Mouse (Mus musculus) liver (tissue): Measurements from ENCODE around the gene Armc2.
A peak's percentile ranks its signal among the peaks of the same experiment; 100 is the strongest.

Experiments used
- DNase-seq: peaks from one replicate; pipeline ENCODE4 v3.0.0-alpha.2; 2020; ENCODE audit warnings: mixed read lengths

The Armc2 gene

GRCm38 (mm10) chr10:41901864-41902263 lies 116.4 kb downstream of the Armc2 start:
- no peak for DNase-seq

DNA sequence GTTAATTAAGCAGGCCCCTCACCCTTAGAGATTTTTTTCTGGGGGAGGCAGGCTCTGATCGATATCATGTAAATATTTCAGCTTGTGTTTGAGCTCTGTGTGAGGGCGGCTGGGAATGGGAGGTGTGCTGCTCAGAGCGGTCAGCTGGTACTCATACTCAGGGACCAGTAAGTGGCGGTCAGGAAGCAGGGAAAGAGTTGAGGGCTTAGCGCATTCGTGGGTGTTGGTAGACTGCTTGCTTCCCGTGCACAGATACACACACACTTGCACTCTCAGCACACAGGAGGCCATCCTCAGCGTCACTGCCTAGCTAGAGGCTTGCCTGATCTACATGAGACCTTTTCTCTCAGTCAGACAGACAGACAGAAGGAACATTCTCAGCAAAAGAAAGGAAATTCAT lies 116.8 kb downstream of the Armc2 start:
- DNase-seq, result no peak

DNA sequence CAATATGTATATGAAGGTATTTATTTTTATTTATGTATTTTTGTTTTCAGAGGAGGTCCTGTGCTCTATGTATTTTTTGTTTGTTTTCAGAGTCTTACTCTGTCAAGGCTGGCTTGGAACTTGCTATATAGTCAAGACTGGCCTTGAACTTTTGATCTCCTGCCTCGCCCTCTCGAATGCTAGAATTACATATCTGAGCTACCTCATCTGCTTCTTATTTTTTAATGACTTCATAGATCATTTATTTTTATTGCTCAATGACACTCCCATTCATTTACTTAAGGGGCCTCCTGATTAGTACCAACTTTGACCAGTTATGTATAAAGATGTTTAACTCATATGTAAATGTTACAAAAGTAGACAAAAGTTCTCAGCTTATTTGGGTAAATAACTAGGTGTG lies 121.4 kb downstream of the Armc2 start:
- no peak for DNase-seq

DNA sequence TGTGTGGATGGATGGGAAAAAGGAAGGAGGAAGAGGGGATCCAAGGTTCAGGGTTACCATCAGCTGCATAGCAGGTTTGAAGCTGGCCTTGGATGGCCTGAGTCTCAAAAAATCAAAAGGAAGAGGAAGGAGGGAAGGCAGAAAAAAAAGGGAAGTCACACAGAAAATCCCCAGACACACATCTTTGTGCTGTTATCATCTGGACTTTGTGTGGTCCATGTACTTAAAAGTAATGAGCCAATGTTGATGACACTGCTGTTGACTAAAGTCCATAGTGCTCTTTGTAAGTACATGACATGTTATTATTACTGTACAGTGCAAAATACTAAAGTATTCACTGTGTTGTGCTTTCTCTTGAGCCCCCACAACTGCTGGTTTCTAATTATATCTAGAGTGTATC lies 121.8 kb downstream of the Armc2 start:
- DNase-seq, result no peak

GRCm38 (mm10) chr10:41893433-41894411 lies 124.5 kb downstream of the Armc2 start:
- no peak for DNase-seq

DNA sequence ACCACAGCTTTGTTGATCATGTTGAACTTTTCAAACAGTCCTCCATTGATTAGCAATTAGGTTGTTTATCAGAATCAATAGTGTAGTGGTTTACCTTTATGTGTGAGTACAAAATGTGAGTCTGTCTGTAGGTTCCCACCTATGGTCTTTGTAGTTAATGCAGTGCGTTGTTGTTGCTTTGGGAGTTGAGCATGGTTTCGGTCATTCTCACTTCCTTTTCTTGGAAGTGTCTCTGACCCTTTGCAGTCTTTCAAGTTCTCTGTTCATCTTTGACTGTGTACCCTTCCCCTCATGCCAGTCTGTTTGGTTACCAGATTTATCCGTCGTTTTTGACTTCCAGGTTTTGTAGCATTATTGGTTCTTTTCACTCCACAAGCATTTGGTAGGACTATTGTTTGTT lies 126.9 kb downstream of the Armc2 start:
- DNase-seq, result no peak

- no peak for DNase-seq
Observed at GRCm38 (mm10) chr10:41890537-41890936, 127.7 kb downstream of the Armc2 start.

GRCm38 (mm10) chr10:41889566-41889965 lies 128.7 kb downstream of the Armc2 start:
- DNase-seq, result no peak

- peak; percentile 34 for DNase-seq
Observed at GRCm38 (mm10) chr10:41888365-41888941, 129.8 kb downstream of the Armc2 start.

DNA sequence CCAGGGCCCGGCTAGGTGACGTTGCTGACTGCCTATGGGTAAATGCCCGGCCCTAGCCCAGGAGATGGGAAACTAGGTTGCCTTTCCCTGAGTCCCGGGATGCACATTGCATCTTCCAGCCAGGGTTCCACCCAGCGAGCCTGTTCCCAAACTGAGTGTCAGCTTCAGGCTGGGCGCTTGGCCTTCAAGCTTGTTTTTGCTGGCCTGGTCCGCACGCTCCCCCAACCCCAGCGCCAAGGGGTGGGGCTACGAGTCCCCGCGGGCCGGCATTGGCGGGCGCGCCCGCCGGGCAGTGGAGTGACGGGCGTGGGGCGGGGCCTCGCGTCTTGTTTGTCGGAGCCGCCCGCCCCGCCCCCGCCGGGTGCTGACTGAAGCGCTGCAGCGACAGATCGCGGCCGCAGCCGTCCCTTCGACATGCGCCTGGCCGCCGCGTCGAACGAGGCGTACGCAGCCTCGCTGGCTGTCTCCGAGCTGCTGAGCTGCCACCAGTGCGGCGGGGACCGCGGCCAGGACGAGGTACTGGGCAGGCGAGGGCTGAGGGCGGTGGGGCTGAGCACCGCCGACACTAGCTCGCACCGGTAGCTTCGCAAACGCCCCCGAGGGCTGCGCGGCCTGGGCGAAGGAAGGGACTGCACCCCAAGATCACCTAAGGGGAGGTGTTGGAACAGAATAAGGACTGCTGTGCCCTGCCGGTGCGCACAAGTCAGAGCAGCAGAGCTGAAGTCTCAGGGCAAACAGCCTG lies 131.0 kb downstream of the Armc2 start:
- DNase-seq, result peak; percentile 100

DNA sequence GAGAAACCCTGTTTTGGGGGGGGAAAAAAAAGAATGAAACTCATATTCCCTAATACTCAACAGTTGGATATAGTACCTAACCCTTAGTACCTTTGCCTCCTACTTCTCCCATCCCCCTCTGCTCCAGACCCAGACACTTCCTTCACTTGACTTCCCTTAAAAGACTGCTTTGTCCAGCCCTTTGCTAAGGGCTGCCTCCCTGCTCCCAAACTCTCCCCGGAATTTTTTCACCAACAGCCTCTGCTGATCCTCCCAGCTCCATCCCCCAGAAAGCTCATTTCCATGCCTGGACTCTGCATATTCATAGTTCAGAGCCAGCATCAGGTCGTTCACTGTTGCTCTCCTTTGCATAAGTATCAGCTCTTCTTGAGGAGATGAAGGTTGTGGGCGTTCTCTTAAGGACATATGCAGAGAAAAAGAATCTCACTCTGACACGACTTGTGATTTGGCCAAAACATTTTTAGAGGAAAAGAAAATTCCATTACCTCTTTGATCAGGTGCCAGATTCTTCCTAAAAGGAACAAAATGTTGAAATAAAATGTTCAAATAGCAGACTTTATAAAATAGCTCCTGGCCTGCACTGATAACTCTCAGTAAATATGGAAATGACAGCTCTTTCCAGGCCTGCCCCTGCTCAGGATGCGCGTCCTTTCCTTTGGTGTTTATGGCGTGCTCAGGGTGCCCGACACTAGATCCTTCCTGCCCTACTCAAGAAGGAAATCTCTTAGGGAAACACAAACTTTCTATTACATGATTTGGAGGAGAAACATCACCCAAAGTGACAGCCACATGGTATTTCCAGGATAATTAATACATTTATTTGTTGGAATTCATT lies 134.3 kb downstream of the Armc2 start:
- no peak for DNase-seq

- no peak for DNase-seq
Observed at GRCm38 (mm10) chr10:41881438-41881837, 136.8 kb downstream of the Armc2 start.

DNA sequence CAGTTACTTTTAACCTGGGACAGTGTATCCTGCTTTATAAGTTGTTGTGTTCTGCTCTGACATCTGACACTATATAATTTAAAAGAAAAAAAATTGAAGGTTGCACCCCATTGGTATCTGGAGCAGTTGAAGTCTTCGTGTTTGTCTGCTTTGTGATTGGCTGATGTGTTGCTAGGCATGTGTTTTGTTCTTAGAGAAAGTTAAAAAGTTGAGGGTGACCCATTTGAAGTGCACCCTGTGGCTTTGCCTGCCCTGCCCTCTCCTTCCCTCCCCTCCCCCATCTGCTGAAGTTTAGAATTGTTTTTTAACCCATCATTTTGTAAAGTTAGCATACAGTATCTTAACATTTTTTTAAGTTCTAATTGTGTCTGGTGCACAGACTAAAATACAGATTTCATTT lies 137.5 kb downstream of the Armc2 start:
- no peak for DNase-seq

DNA sequence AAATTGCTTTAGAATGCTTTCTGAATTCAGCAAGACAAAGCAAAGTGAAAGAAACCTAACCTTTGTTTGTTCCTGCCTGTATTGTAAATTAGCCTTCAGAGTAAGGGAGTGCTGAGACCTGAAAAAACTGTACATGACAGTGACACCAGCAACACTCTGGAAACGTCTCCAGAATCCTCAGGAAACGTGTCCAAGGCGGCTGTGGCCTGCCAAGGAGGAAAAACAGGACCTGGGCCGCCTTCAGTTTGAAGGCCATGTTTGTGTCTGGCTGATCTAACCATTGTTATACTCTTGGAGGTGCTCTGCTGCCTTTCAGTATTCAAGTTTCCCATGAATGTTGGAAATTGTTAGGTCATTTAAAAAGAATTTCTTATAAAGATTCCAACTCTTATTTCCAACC lies 138.0 kb downstream of the Armc2 start:
- no peak for DNase-seq

GRCm38 (mm10) chr10:41879675-41880074 lies 138.6 kb downstream of the Armc2 start:
- no peak for DNase-seq

GRCm38 (mm10) chr10:41878344-41878743 lies 139.9 kb downstream of the Armc2 start:
- no peak for DNase-seq

DNA sequence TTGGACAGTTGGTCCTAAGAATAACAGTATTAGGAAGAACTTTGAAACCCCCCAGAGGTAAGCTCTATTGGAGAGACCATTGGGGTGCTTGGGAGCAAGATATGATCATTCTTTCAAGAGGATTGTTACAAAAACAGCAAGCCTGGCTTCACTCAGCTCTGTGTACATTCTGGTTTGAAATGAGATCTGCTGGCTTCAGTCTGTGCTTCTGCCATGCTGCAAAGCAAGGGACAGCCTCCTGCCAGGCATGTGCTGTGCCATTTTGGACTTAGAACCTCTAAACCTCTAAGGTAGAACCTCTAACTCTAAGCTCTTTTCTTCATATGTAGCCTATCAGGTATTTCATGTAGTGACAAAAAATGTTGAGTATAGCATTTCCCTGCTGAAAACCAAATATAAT lies 142.6 kb downstream of the Armc2 start:
- DNase-seq, result no peak

DNA sequence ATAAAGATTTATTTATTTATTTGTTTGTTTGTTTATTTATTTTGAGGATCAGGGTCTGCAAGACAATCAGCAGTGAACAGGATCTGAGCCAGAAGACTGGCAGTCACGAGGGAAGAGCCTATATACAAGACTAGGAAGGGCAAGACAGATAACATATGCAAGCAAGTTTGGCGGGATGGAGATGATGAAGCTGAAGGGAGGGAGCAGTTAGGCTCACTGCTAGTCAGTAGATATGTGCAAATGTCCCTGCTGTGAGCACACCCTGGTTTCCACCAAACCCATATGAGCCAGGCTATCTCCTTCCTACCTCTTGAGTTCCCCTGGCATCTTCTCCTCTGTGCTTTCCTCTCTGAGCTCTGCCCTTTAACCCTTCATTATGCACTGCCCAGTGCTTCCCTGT lies 146.7 kb downstream of the Armc2 start:
- no peak for DNase-seq

DNA sequence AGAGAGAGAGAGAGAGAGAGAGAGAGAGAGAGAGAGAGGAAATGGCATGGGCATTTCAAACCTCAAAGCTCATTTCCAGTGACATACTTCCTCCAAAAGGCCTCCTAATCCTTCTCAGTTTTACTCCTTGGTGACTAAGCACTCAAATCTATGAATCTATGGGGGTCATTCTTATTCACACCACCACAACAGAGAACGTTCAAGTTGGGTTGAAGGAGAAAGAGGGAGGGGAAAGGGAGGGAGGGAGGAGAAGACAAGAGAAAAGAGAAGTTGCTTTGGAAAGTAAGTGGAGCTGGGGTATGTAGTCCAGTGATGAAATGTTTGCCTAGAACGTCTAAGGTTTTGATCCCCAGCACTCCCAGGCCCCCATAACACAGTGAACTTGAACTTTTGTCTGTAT lies 148.1 kb downstream of the Armc2 start:
- DNase-seq, result no peak

DNA sequence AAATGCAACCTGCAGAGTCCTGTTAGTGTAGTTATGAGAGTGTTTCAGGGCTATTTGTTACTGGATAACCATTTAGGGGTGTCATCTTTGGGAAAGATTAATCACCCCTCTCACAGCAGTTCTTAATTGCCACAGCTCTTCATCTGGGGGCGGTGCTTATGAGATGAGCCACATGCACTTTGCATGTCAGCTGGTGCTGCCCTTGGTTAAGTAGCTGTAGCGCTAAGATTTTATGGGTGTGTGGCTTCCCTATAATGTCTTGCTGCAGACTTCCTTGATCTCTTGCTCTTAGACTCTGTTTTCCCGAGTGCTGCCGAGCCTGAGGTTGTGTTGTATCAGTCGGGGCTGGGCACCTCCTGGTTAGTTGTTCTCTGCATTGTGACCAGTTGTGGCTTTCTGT lies 150.3 kb downstream of the Armc2 start:
- no peak for DNase-seq

- no peak for DNase-seq
Observed at GRCm38 (mm10) chr10:41866838-41867154, 151.4 kb downstream of the Armc2 start.

DNA sequence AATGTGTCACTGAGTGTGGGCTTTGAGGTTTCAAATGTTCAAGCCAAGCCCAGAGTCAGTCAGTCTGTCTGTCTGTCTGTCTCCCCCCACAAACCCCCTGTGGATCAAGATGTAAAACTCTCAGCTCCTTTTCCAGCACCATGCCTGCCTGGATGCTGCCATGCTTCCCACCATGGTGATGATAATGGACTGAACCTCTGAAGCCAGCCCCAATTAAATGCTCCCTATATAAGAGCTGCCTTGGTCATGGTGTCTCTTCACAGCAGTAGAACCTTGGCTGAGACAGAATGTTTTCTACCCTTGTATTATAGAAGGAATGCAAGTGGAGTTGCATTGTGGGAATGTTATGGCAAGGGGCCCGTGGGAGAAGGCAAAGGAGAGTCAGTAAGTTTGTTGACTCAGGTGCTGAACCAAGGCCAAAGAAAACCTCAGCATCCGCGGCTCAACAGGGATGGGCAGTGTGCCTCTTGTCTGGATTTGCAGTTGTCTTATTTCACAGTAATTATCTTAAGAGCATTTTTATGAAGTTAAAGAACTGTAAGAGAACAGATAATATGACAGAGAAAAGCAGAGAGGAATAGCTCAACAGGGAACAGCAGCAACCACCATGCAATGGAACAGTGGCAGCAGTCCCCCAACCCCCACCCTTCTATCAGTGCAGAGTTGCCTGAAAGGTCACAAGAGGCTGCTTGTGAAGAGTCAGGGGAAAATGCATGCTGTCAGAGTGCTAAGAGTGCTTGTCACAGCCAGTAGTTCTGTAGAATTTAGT lies 152.0 kb downstream of the Armc2 start:
- no peak for DNase-seq
